Mouse (Mus musculus): ENCODE data around the gene Pla2g6. TPM values are rescaled to one million over a fixed set of nuclear protein-coding genes. Genes with fewer than 3 reads are reported as not detected.

The Pla2g6 gene
- total and polyA plus RNA-seq, 3 experiments, result 9.3 to 20.9 (median 14.8) TPM

GRCm38 (mm10) chr15:79298553-79298952, 29.6 kb downstream of the Pla2g6 start:
- DNase-seq (ENCODE audit: extremely low read depth), result no peak
- no peaks in the 10 kb centered on the region for H3K4me1 ChIP-seq (ENCODE audit: control insufficient read depth in 1 of 2, insufficient read depth in 2 of 2)
- no peak overlapping the region for H3K4me2 ChIP-seq (ENCODE audit: insufficient read depth, low read depth, poor library complexity, severe bottlenecking)
- dilution Hi-C loops (cut with MboI; ENCODE audit: extremely low pct_ligation_motif_present, extremely low pct_unique_long_range_greater_than_20kb, low sequenced_read_pairs), result no loop called here
- H3K36me3 ChIP-seq (replicated peaks in 1 of 2; ENCODE audit: control insufficient read depth in 1 of 2, insufficient read depth in 1 of 2, low read length in 1 of 2), result peaks cover 66 to 87% of the 10 kb centered on the region in 2 experiments
- no peaks in the 10 kb centered on the region for H3K79me2 ChIP-seq (replicated peaks; ENCODE audit: control insufficient read depth, extremely low read depth, insufficient read depth, poor library complexity, severe bottlenecking)
- H3K27me3 ChIP-seq (replicated peaks), result no peaks in the 10 kb centered on the region
- H3K4me3 ChIP-seq (replicated peaks in 1 of 3; ENCODE audit: low read depth in 2 of 3, low read length in 2 of 3, poor library complexity in 1 of 3), result no peak overlapping the region
- in situ Hi-C loops (cut with MboI; ENCODE audit: low pct_ligation_motif_present, low pct_unique_long_range_greater_than_20kb, low sequenced_read_pairs), result no loop called here
- H3K9me3 ChIP-seq (replicated peaks; ENCODE audit: low read length), result no peaks in the 10 kb centered on the region
- TF ChIP-seq ZKSCAN1 (IDR thresholded peaks at IDR 0.05; ENCODE audit: borderline replicate concordance, low read depth, low read length) (no peak), RCOR1 (conservative IDR thresholded peaks at IDR 0.05; ENCODE audit: low read depth, low read length) (no peak), JUN (IDR thresholded peaks at IDR 0.05; ENCODE audit: insufficient read depth, low read depth, low read length) (no peak), ZC3H11A (IDR thresholded peaks at IDR 0.05; ENCODE audit: low read depth, low read length) (no peak), PAX5 (IDR thresholded peaks at IDR 0.05; ENCODE audit: low read length) (no peak), SMC3 (IDR thresholded peaks at IDR 0.05; ENCODE audit: low read depth, low read length) (no peak), ELF1 (IDR thresholded peaks at IDR 0.05; ENCODE audit: low read depth, low read length) (no peak), NRF1 (IDR thresholded peaks at IDR 0.05; ENCODE audit: low read depth, low read length) (no peak), EP300 (IDR thresholded peaks at IDR 0.05; ENCODE audit: low read length) (no peak), SIN3A (IDR thresholded peaks at IDR 0.05; ENCODE audit: low read length) (no peak), IRF4 (IDR thresholded peaks at IDR 0.05; ENCODE audit: low read depth, low read length) (no peak), BHLHE40 (IDR thresholded peaks at IDR 0.05; ENCODE audit: low read depth, low read length) (no peak), ZNF384 (IDR thresholded peaks at IDR 0.05; ENCODE audit: low read depth, low read length) (no peak)
- no peak overlapping the region for H3K27ac ChIP-seq (ENCODE audit: insufficient read depth, low read depth)
- H3K9ac ChIP-seq (ENCODE audit: insufficient read depth, low read depth), result no peak overlapping the region

- no peak for DNase-seq (ENCODE audit: extremely low read depth)
- no peak overlapping the region for H3K4me2 ChIP-seq (ENCODE audit: insufficient read depth, low read depth, poor library complexity, severe bottlenecking)
- H3K79me2 ChIP-seq (replicated peaks; ENCODE audit: control insufficient read depth, extremely low read depth, insufficient read depth, poor library complexity, severe bottlenecking), result no peaks in the 10 kb centered on the region
- TF ChIP-seq ZNF384 (IDR thresholded peaks at IDR 0.05; ENCODE audit: low read depth, low read length) (no peak), MXI1 (IDR thresholded peaks at IDR 0.05; ENCODE audit: low read depth, low read length) (no peak), NELFE (IDR thresholded peaks at IDR 0.05; ENCODE audit: low read depth, low read length) (no peak), USF2 (conservative IDR thresholded peaks at IDR 0.05; ENCODE audit: low read depth, low read length) (no peak), CTCF (conservative IDR thresholded peaks at IDR 0.05 in 1 of 2, IDR thresholded peaks at IDR 0.05 in 1 of 2; ENCODE audit: low read depth in 2 of 2, low read length in 2 of 2) (no peak), MAFK (IDR thresholded peaks at IDR 0.05; ENCODE audit: insufficient replicate concordance, low read length) (no peak), TBP (conservative IDR thresholded peaks at IDR 0.05; ENCODE audit: low read depth, low read length) (no peak), NRF1 (IDR thresholded peaks at IDR 0.05; ENCODE audit: low read depth, low read length) (no peak), MEF2A (IDR thresholded peaks at IDR 0.05; ENCODE audit: borderline replicate concordance, low read depth, low read length) (no peak), MYC (IDR thresholded peaks at IDR 0.05; ENCODE audit: low read depth, low read length) (no peak), RAD21 (IDR thresholded peaks at IDR 0.05; ENCODE audit: low read depth, low read length) (no peak), USF1 (IDR thresholded peaks at IDR 0.05; ENCODE audit: low read depth, low read length) (no peak), MAX (IDR thresholded peaks at IDR 0.05; ENCODE audit: low read length) (no peak), BHLHE40 (IDR thresholded peaks at IDR 0.05; ENCODE audit: low read depth, low read length) (no peak), EP300 (IDR thresholded peaks at IDR 0.05; ENCODE audit: low read length) (no peak), SIN3A (IDR thresholded peaks at IDR 0.05; ENCODE audit: low read length) (no peak), JUND (conservative IDR thresholded peaks at IDR 0.05; ENCODE audit: low read depth, low read length) (no peak)
- no peaks in the 10 kb centered on the region for H3K4me1 ChIP-seq (ENCODE audit: control insufficient read depth in 1 of 2, insufficient read depth in 2 of 2)
- H3K27ac ChIP-seq (ENCODE audit: insufficient read depth, low read depth), result no peak overlapping the region
- H3K9me3 ChIP-seq (replicated peaks; ENCODE audit: low read length), result no peaks in the 10 kb centered on the region
- H3K9ac ChIP-seq (ENCODE audit: insufficient read depth, low read depth), result no peak overlapping the region
- H3K36me3 ChIP-seq (replicated peaks in 1 of 2; ENCODE audit: control insufficient read depth in 1 of 2, insufficient read depth in 1 of 2, low read length in 1 of 2), result peaks cover 43 to 83% of the 10 kb centered on the region in 2 experiments
- in situ Hi-C loops (cut with MboI; ENCODE audit: low pct_ligation_motif_present, low pct_unique_long_range_greater_than_20kb, low sequenced_read_pairs), result no loop called here
- H3K4me3 ChIP-seq (replicated peaks in 1 of 3; ENCODE audit: low read depth in 2 of 3, low read length in 2 of 3, poor library complexity in 1 of 3), result no peak overlapping the region
- dilution Hi-C loops (cut with MboI; ENCODE audit: extremely low pct_ligation_motif_present, extremely low pct_unique_long_range_greater_than_20kb, low sequenced_read_pairs), result no loop called here
- H3K27me3 ChIP-seq (replicated peaks), result no peaks in the 10 kb centered on the region
Observed at GRCm38 (mm10) chr15:79292779-79293178, 35.4 kb downstream of the Pla2g6 start.
